Mouse (Mus musculus) bone marrow macrophage, adult 2 months (primary cell): ENCODE results near the gene Alg3.

Experiments used
- CTCF ChIP-seq: IDR thresholded peaks from 2 replicates; pipeline ENCODE4 v1.5.1; 2012; ENCODE audit warnings: low read depth, mild to moderate bottlenecking, low read length, moderate library complexity
- POLR2A ChIP-seq: IDR thresholded peaks from 2 replicates; pipeline ENCODE4 v1.6.1; 2012; ENCODE audit warnings: mild to moderate bottlenecking, low read depth, low read length, borderline replicate concordance

DNA sequence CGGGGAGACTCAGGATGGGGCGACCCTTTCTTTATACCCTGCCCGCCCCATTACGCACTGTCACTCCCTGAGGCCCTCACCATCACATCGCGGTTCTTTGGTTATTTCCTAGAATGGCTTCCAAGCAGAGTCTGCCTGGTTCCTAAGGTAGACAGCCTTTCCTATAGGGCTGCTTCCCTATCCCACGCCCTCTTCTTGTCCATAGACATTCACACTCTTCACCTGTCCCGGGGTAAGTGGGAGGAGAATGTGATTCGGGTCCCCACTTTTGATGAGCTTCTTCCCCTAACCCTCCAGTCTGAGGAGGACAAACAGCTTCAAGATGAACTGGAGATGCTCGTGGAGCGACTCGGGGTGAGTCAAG, 40.4 kb upstream of the Alg3 start:
- TF ChIP-seq CTCF (no peak), POLR2A (no peak)
